Mouse (Mus musculus) monocyte, adult 5-6 weeks (primary cell): ENCODE results near the gene Atp6v1c2. TPM values are rescaled to one million over a fixed set of nuclear protein-coding genes. Genes with fewer than 3 reads are reported as not detected.

ENCODE experiments used
- ATAC-seq: fragments of 153-309, 156-312 bp; replicated peaks from 2 replicates; pipeline ENCODE4 v1.8.0; 2017; ENCODE audit warnings: mild to moderate bottlenecking; ENCODE audit not compliant: low TSS enrichment, insufficient number of reproducible peaks, severe bottlenecking, poor library complexity, low FRiP score
- total RNA-seq: library from RNA; stranded (forward); fragments of 200-1000, 200-491, 200-594 nt; gene quantifications from 3 replicates; pipeline ENCODE4 v1.2.3, GENCODE M21; 2017

Atp6v1c2 gene
- total RNA-seq: not detected in 3 replicates

GRCm38 (mm10) chr12:17329259-17329658, at the start of gene Atp6v1c2:
TSS of gene Atp6v1c2 (minus strand) at chr12:17329359.
- ATAC-seq: no peak

GRCm38 (mm10) chr12:17376521-17376920, 47.4 kb upstream of the Atp6v1c2 start:
- no peak for ATAC-seq

- no peak for ATAC-seq
Observed at GRCm38 (mm10) chr12:17375243-17375642, 46.1 kb upstream of the Atp6v1c2 start.

- no peak for ATAC-seq
Observed at GRCm38 (mm10) chr12:17373470-17373975, 44.4 kb upstream of the Atp6v1c2 start.

- ATAC-seq: no peak
Observed at GRCm38 (mm10) chr12:17372696-17373095, 43.5 kb upstream of the Atp6v1c2 start.

GRCm38 (mm10) chr12:17371589-17372235, 42.6 kb upstream of the Atp6v1c2 start:
- no peak for ATAC-seq

- ATAC-seq: 0 out of 2 replicates have a peak, but pooled peaks have one; percentile 22
Observed at GRCm38 (mm10) chr12:17369551-17370325, 40.6 kb upstream of the Atp6v1c2 start.

- no peak for ATAC-seq
Observed at GRCm38 (mm10) chr12:17369111-17369510, 40.0 kb upstream of the Atp6v1c2 start.

GRCm38 (mm10) chr12:17366981-17367380, 37.8 kb upstream of the Atp6v1c2 start:
- 0 out of 2 replicates have a peak, but pooled peaks have one; percentile 68 for ATAC-seq

- no peak for ATAC-seq
Observed at GRCm38 (mm10) chr12:17362316-17362715, 33.2 kb upstream of the Atp6v1c2 start.

GRCm38 (mm10) chr12:17360650-17361049, 31.5 kb upstream of the Atp6v1c2 start:
- ATAC-seq: no peak

- ATAC-seq: no peak
Observed at GRCm38 (mm10) chr12:17360104-17360503, 30.9 kb upstream of the Atp6v1c2 start.

- ATAC-seq: no peak
Observed at GRCm38 (mm10) chr12:17358981-17359380, 29.8 kb upstream of the Atp6v1c2 start.

- ATAC-seq: no peak
Observed at GRCm38 (mm10) chr12:17357795-17358194, 28.6 kb upstream of the Atp6v1c2 start.

GRCm38 (mm10) chr12:17356853-17357252, 27.7 kb upstream of the Atp6v1c2 start:
- no peak for ATAC-seq

GRCm38 (mm10) chr12:17350106-17350505, 20.9 kb upstream of the Atp6v1c2 start:
- no peak for ATAC-seq

GRCm38 (mm10) chr12:17348048-17349036, 19.2 kb upstream of the Atp6v1c2 start, which contains the start of gene Nol10:
TSS of gene Nol10 (plus strand) at chr12:17348458.
- ATAC-seq: peak; percentile 97

- ATAC-seq: no peak
Observed at GRCm38 (mm10) chr12:17347327-17348047, 18.3 kb upstream of the Atp6v1c2 start.
